Mouse (Mus musculus): ENCODE measurements around the gene Clmp. TPM values are rescaled to one million over a fixed set of nuclear protein-coding genes. Genes with fewer than 3 reads are reported as not detected.
"Not testable (repeated sequence)": the region's sequence is repeated elsewhere in the genome, so short reads cannot be mapped to it uniquely, and the experiment has no call there.

The Clmp gene
- total RNA-seq, 1 experiment = 1.7 TPM

- TF ChIP-seq ZC3H11A (IDR thresholded peaks at IDR 0.05; ENCODE audit: borderline replicate concordance, low read depth, low read length) (no peak), CHD2 (IDR thresholded peaks at IDR 0.05; ENCODE audit: low read depth, low read length) (no peak), HCFC1 (IDR thresholded peaks at IDR 0.05; ENCODE audit: borderline replicate concordance, insufficient read depth, low read length) (no peak), ZNF384 (IDR thresholded peaks at IDR 0.05; ENCODE audit: low read depth, low read length) (no peak), MAFK (IDR thresholded peaks at IDR 0.05; ENCODE audit: insufficient read depth, low read depth, low read length) (no peak)
- Histone ChIP-seq H3K9ac (ENCODE audit: insufficient read depth, low read depth, low read length, poor library complexity, severe bottlenecking) (peak overlapping the region; percentile 64; the same call in 1 of the 2 replicates), H3K27ac (ENCODE audit: insufficient read depth, low read depth, low read length, poor library complexity, severe bottlenecking) (peak overlapping the region; percentile 100), H3K9me3 (ENCODE audit: control insufficient read depth, insufficient read depth, low read depth, low read length) (no peaks in the 10 kb centered on the region), H3K36me3 (ENCODE audit: control insufficient read depth, insufficient read depth, low read length, poor library complexity, severe bottlenecking) (peaks cover 26% of the 10 kb centered on the region), H3K4me3 (ENCODE audit: insufficient read depth in 1 of 2, low read depth in 1 of 2, low read length in 2 of 2, poor library complexity in 1 of 2, severe bottlenecking in 1 of 2) (peak overlapping the region; percentile 38 to 76; a peak in 3 of 4 replicates), H3K4me1 (ENCODE audit: control insufficient read depth in 2 of 2, insufficient read depth in 2 of 2, low read length in 2 of 2, poor library complexity in 1 of 2) (peaks cover 7 to 9% of the 10 kb centered on the region in 2 experiments; a peak in 3 of 4 replicates)
- DNase-seq (ENCODE audit: low read depth, low spot score) = no peak
- in situ Hi-C loops (cut with MboI; ENCODE audit: low sequenced_read_pairs in 2 of 2, unreplicated experiment in 2 of 2) = no loop called here
These were observed 113.3 kb downstream of the Clmp start for GRCm38 (mm10) chr9:40799112-40799511.

GRCm38 (mm10) chr9:40799837-40800501, 114.2 kb downstream of the Clmp start:
- Histone ChIP-seq H3K4me1 (ENCODE audit: control insufficient read depth in 2 of 2, insufficient read depth in 2 of 2, low read length in 2 of 2, poor library complexity in 1 of 2) (peaks cover 7 to 8% of the 10 kb centered on the region in 2 experiments; a peak in 3 of 4 replicates), H3K4me3 (ENCODE audit: insufficient read depth in 1 of 2, low read depth in 1 of 2, low read length in 2 of 2, poor library complexity in 1 of 2, severe bottlenecking in 1 of 2) (peak overlapping the region; percentile 76 to 99), H3K36me3 (ENCODE audit: control insufficient read depth, insufficient read depth, low read length, poor library complexity, severe bottlenecking) (peaks cover 31% of the 10 kb centered on the region), H3K27ac (ENCODE audit: insufficient read depth, low read depth, low read length, poor library complexity, severe bottlenecking) (peak overlapping the region; percentile 100), H3K9ac (ENCODE audit: insufficient read depth, low read depth, low read length, poor library complexity, severe bottlenecking) (peak overlapping the region; percentile 98), H3K9me3 (ENCODE audit: control insufficient read depth, insufficient read depth, low read depth, low read length) (no peaks in the 10 kb centered on the region)
- no peak for DNase-seq (ENCODE audit: low read depth, low spot score)
- in situ Hi-C loops (cut with MboI; ENCODE audit: low sequenced_read_pairs in 2 of 2, unreplicated experiment in 2 of 2) = no loop called here
- no peak for TF ChIP-seq CHD2 (IDR thresholded peaks at IDR 0.05; ENCODE audit: low read depth, low read length)
- TF ChIP-seq MAFK (IDR thresholded peaks at IDR 0.05; ENCODE audit: insufficient read depth, low read depth, low read length) = no peak
- TF ChIP-seq HCFC1 (IDR thresholded peaks at IDR 0.05; ENCODE audit: borderline replicate concordance, insufficient read depth, low read length) = no peak
- no peak for TF ChIP-seq ZNF384 (IDR thresholded peaks at IDR 0.05; ENCODE audit: low read depth, low read length)

- in situ Hi-C loops (cut with MboI; ENCODE audit: low sequenced_read_pairs in 2 of 2, unreplicated experiment in 2 of 2) = no loop called here
- Histone ChIP-seq H3K36me3 (ENCODE audit: control insufficient read depth, insufficient read depth, low read length, poor library complexity, severe bottlenecking) (peaks cover 34% of the 10 kb centered on the region), H3K4me1 (ENCODE audit: control insufficient read depth in 2 of 2, insufficient read depth in 2 of 2, low read length in 2 of 2, poor library complexity in 1 of 2) (peaks cover 3 to 7% of the 10 kb centered on the region in 2 experiments; a peak in 3 of 4 replicates)
These were observed 115.2 kb downstream of the Clmp start, which contains the start of gene Hspa8 for GRCm38 (mm10) chr9:40800675-40801612. TSS of gene Hspa8 (plus strand) at chr9:40800984.

GRCm38 (mm10) chr9:40801614-40802532, 116.1 kb downstream of the Clmp start:
- peak overlapping the region; percentile 90 to 99 for H3K4me3 ChIP-seq (ENCODE audit: insufficient read depth in 1 of 2, low read depth in 1 of 2, low read length in 2 of 2, poor library complexity in 1 of 2, severe bottlenecking in 1 of 2)
- peaks cover 34% of the 10 kb centered on the region for H3K36me3 ChIP-seq (ENCODE audit: control insufficient read depth, insufficient read depth, low read length, poor library complexity, severe bottlenecking)
- peak; percentile 67 for TF ChIP-seq ZNF384 (IDR thresholded peaks at IDR 0.05; ENCODE audit: low read depth, low read length)
- in situ Hi-C loops (cut with MboI; ENCODE audit: low sequenced_read_pairs in 2 of 2, unreplicated experiment in 2 of 2); H3K4me1 ChIP-seq (ENCODE audit: control insufficient read depth in 2 of 2, insufficient read depth in 2 of 2, low read length in 2 of 2, poor library complexity in 1 of 2); DNase-seq (ENCODE audit: low read depth, low spot score); H3K9me3 ChIP-seq (ENCODE audit: control insufficient read depth, insufficient read depth, low read depth, low read length): not testable (repeated sequence)
- H3K27ac ChIP-seq (ENCODE audit: insufficient read depth, low read depth, low read length, poor library complexity, severe bottlenecking) = peak overlapping the region; percentile 100
- H3K9ac ChIP-seq (ENCODE audit: insufficient read depth, low read depth, low read length, poor library complexity, severe bottlenecking) = peak overlapping the region; percentile 100

More at GRCm38 (mm10) chr9:40800675-40801612, 115.2 kb downstream of the Clmp start, which contains the start of gene Hspa8:
- TF ChIP-seq MAFK (IDR thresholded peaks at IDR 0.05; ENCODE audit: insufficient read depth, low read depth, low read length) (no peak), CHD2 (IDR thresholded peaks at IDR 0.05; ENCODE audit: low read depth, low read length) (peak; percentile 76), ZNF384 (IDR thresholded peaks at IDR 0.05; ENCODE audit: low read depth, low read length) (no peak)
- H3K27ac ChIP-seq (ENCODE audit: insufficient read depth, low read depth, low read length, poor library complexity, severe bottlenecking) = peak within 1 kb of the TSS; percentile 100
- DNase-seq (ENCODE audit: low read depth, low spot score) = peak; percentile 99
- H3K9me3 ChIP-seq (ENCODE audit: control insufficient read depth, insufficient read depth, low read depth, low read length) = no peaks in the 10 kb centered on the region
- H3K4me3 ChIP-seq (ENCODE audit: insufficient read depth in 1 of 2, low read depth in 1 of 2, low read length in 2 of 2, poor library complexity in 1 of 2, severe bottlenecking in 1 of 2) = peak within 1 kb of the TSS; percentile 90 to 99
- H3K9ac ChIP-seq (ENCODE audit: insufficient read depth, low read depth, low read length, poor library complexity, severe bottlenecking) = peak within 1 kb of the TSS; percentile 100
